Mouse (Mus musculus) testis, adult 2 months (tissue): Measurements from ENCODE around the gene Hist2h2aa2.

Experiments
- CTCF ChIP-seq: fragments of 200-500 bp; IDR thresholded peaks from 2 replicates; pipeline ENCODE4 v1.5.1; 2012; ENCODE audit warnings: low read depth, mild to moderate bottlenecking, inconsistent platforms, low read length, moderate library complexity; ENCODE audit not compliant: control insufficient read depth, insufficient read depth, insufficient replicate concordance
- POLR2A ChIP-seq: fragments of 200-500 bp; IDR thresholded peaks from 2 replicates; pipeline ENCODE4 v1.6.1; 2012; ENCODE audit warnings: low read depth, mild to moderate bottlenecking, inconsistent platforms, low read length, moderate library complexity; ENCODE audit not compliant: control insufficient read depth

- TF ChIP-seq POLR2A: no peak
- TF ChIP-seq CTCF: no peak
These were observed 11.7 kb upstream of the Hist2h2aa2 start for GRCm38 (mm10) chr3:96251787-96252186.
